Mouse (Mus musculus) MEL-GATA-1-ER (cell line): ENCODE measurements around the gene Snw1.

Experiments
- DNase-seq: peaks from one replicate; pipeline ENCODE4 v3.0.0-alpha.2; 2012; ENCODE audit warnings: low read depth; ENCODE audit errors: extremely low read depth

The Snw1 gene

GRCm38 (mm10) chr12:87423700-87424099 lies 48.4 kb downstream of the Snw1 start:
- DNase-seq, result no peak

DNA sequence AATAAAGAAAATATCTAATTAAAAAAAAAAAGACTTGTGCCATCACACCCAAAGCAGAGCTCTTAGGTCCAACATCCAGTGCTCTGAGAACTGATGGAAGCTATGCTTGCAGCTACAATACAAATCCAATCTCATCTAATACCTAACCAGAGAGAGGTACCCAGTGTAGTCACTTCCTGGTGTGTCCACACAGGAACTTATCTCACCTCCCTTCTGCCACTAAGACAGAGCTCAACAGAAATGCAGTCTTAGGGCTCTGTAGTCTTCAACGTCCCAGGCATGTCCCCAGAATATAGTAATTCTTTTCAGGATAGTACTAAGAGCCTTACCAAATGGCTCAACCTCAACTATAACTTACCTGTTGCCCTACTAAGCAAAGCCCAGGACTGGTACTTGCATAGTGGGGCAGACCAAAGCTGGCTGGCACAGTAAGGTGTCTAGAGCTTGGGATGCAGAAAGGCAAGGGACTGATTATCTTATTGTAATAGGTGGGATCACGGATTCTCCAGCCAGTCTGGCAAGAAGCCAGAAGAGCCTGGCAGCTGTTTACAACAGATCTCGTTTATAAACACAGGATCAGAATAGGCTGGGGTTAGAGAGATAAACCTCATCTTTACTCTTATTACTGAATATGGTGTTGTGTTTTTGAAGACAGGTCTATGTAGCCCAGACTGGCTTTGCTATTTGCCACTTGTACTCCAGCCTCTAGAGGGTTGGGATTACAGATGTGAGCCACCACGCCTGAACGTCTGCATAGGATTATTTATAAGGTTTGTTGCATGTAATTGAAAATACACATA lies 50.2 kb downstream of the Snw1 start:
- no peak for DNase-seq

DNA sequence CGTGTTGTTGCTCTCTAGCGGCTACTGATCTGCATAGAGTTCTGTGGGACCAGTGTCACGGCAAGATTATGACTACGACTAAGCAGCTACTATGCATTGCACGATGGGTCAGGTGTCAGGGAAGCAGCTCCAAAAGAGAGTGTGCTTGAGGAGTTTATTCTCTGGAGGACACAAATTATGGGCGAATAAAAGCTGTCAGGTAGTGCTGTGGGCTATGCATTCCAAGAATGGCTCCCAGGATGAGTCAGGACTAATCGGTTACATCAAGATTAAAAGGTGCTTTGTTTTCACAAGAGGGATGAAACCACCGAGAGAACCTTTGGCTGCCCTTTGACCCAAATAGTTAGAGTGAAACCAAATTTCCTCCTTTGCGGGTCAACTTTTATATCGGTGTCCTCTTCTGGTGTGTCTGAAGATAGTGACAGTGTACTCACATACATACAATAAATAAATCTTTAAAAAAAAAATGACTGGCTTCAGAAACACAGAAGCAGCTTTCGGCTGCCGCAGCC lies 52.0 kb downstream of the Snw1 start:
- DNase-seq, result no peak

DNA sequence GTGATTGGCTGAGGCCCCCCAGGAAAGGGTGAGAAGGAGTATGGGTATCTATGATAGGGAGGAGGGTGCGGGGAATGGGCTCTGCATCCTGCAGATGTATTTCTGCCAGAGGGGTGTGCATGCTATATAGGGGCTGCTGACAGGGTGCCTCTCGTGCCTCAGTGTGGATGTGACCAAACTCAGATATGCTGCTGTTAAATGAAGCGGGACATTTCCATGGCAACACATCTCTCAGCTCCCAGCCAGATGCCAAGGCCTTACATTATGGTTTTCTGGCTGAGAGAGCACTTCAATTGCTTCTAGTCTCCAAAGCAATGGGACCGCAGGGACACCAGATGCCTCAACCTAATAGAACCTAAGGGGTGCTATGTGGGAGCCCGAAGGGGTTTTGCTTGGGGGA lies 53.2 kb downstream of the Snw1 start:
- no peak for DNase-seq

- peak; percentile 47 for DNase-seq
Observed at GRCm38 (mm10) chr12:87416690-87417089, 55.4 kb downstream of the Snw1 start.

DNA sequence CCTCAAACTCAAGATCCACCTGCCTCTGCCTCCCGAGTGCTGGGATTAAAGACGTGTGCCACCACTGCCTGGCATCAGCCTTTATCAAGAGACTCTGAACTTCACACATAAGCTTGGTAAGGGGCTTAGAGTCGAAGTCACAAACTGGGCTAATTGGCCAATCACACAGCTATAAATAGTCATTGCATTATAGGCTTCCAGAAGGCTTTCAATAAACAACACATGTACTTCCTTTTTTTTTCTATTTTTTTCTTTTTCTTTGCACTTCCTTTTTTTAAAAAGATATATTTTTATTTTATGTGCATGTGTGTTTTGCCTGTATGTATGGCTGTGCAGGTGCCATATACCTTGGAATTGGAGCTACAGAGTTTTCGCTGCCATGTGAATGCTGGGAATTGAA lies 56.7 kb downstream of the Snw1 start:
- peak; percentile 29 for DNase-seq

GRCm38 (mm10) chr12:87413179-87413790 lies 58.8 kb downstream of the Snw1 start:
- DNase-seq, result peak; percentile 30

DNA sequence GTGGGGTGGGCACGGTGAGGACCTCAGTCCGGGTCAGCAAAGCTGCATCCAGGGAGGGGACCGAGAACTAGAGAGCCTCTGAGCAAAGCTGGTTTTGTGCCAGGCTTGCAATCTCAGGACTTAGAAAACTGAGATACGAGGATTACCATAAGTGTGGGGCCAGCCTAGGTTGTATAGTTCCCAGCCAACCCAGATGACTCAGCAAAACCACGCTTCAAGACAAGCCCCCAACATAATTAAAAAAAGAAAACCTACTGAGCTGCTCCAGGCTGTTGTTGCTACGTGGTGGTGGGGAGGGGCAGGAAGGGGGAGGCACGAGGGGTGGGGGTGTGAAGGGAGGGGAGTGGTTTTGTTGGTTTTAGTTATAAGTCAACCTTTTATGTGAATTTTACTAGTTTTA lies 61.1 kb downstream of the Snw1 start:
- no peak for DNase-seq

- DNase-seq, result no peak
Observed at GRCm38 (mm10) chr12:87409123-87409522, 63.0 kb downstream of the Snw1 start.

DNA sequence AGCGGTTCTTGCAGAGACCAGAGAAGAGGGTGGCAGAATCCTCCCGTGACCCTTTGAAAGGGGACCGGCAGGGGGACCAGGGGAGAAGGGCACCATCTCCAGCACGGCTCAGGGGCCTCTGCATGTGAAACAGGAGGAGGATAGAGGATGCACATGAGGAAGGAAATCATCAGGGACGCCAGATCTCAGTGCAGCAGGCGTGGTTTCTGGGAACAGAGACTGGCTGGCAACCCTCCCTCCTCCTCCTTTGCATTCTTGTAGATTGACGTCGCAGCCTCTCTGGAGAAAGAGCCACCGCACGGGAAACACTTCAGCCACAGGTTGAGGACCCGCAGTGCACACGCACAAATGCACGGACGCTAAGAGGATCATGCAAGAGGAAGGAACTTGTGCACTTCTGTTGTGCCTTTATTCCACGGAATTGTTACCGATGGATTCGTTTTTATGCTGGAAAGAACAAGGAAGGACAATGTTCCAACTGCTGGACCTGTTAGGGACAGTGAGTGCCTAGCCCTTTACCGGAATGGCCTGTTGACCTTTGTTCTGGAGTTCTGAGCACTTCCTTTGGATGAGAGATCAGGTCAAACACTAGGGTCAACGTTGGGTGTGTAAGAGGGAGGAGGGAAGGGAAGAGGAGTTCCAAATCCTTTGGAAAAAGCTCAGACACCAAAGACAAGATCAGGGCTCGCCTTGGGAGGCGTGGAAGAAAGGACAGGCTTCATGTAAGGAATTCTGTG lies 64.0 kb downstream of the Snw1 start:
- no peak for DNase-seq

DNA sequence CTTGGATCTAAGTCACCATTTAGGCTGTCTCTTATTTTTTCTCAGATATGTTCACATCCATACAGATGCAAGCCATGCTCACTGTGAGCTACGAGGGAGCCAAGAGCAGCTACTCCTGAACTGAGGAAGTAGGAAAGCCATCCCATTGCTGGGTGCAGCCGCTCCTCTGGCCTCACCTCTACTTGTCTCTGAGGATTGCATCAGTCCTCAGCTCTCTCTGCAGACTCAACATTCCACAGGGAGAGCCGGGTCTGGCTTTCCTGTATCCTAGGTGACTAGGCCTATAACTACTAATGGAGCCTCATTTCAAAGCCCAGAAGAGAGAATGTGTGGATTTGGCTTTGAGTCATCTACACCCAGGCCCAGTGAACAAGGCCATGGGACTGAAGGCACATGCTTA lies 66.4 kb downstream of the Snw1 start:
- DNase-seq, result no peak

DNA sequence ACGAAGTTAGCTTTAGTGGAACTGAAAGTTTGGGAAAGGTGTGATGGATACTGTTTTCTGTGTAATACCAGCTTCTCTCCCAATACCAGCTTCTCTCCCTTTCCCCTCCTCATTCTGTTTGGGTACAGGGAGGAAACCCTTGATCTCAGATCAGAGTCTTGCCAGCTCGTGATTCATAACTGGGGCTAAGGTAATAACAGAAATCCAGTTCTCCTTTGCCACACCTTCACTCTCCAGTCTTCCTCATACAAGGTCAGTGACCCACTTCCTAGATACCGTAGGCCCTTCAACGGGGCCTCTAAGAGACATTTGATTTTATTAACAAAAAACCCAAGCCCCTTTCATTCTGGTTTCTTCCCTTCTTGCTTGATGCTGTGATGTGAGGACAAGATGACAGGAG lies 66.9 kb downstream of the Snw1 start:
- no peak for DNase-seq

DNA sequence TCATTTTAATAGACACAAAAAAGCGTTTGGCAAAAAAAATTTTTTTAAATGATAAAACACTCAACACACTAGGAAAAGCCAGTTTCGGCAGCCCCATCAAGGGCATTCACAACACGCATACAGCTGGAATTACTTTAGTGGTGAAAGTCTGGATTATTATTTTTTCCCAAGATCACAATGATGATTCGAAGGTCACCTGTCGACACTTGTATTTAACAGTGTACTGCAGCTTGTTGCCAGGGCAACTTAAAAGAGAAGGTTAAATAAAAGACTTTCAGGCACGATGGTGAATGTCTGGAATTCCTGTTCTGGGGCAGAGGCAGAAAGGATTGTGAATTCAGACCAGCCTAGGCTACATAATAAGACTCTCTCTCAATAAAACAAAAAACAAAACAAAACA lies 70.2 kb downstream of the Snw1 start:
- DNase-seq, result no peak

GRCm38 (mm10) chr12:87399119-87399819 lies 72.8 kb downstream of the Snw1 start:
- no peak for DNase-seq
